Mouse (Mus musculus) heart, postnatal 36 days (tissue): ENCODE results near the gene Mctp1. TPM values are rescaled to one million over a fixed set of nuclear protein-coding genes. Genes with fewer than 3 reads are reported as not detected.
A peak's percentile ranks its signal among the peaks of the same experiment; 100 is the strongest.

ENCODE experiments used
- DNase-seq, 2 experiments: peaks; one replicate each; pipeline ENCODE4 v3.0.0; 2021 to 2022
- intact Hi-C: fragments of 180-260 bp; cut with DNase I; formaldehyde crosslinking; loops from one replicate; pipeline ENCODE4 v1.15.1; 2025
- total RNA-seq, 2 experiments: library from RNA; stranded (reverse); gene quantifications; 2 replicates each; pipeline ENCODE4 v1.2.3; 2021

Mctp1 gene
- total RNA-seq, 2 experiments from 2014 or later = 2.7 to 2.9 TPM

GRCm38 (mm10) chr13:76592908-76593307, 208.6 kb downstream of the Mctp1 start:
- DNase-seq = no peak
- intact Hi-C loops = no loop called here

GRCm38 (mm10) chr13:76597005-76597404, 212.7 kb downstream of the Mctp1 start:
- no peak for DNase-seq
- intact Hi-C loops = no loop called here

DNA sequence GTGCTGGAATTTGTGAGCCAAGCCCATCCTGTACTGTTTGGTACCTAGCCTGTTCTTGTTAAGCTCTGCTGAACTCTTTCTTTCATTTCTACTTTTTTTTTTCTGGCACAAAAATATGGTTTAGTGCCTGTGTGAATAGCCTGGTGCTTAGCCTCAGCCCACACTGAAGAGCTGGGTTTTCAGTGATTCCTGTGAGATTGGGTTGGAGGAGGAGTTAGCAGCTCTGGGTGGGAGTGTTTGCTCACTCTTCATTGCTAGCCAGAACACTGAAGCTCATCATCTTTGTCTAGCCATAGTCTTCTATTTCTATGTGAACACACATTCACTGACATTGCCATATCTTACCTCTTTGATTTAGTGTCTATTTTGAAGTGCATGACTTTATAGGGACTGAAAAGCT, 225.1 kb downstream of the Mctp1 start:
- DNase-seq = no peak
- intact Hi-C loops = no loop called here

DNA sequence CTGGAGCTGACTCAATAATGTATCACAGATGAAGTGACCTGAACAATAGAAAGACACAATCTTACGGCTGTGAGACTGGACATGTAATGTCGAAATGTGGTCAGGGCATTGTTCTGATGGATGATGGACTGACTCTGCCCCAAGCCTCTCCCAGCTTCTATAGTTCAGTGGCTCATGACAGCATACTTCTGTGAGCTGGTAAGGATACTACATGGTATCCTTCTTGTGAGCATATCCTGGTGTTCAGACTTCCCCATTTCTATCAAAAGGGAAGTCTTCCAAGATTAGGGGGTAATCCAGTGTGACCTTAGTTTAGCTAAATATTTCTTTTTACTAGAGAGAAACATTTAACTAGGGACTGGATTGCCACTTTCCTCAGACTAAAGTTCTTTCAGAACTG, 227.2 kb downstream of the Mctp1 start:
- intact Hi-C loops = no loop called here
- no peak for DNase-seq

DNA sequence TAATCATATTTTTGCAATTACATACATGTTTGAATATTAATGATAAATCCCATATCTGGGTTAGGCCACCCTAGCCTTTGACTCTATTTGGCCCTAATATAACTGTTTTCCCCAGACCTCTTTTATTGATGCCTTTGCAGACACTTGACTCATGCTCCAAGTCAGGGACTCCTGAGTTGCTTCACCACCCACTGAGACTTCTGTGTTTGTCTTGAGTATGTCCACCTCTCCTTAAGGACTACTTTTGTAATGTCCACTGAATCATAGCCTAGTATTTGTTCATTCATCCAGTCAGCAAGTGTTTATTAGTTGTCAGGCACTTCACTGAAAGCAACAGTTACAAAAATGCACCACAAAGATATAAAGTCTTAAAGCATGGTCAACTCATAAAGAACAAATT, 235.8 kb downstream of the Mctp1 start:
- intact Hi-C loops = no loop called here
- no peak for DNase-seq

GRCm38 (mm10) chr13:76620525-76620924, 236.2 kb downstream of the Mctp1 start:
- intact Hi-C loops = no loop called here
- no peak for DNase-seq

GRCm38 (mm10) chr13:76633707-76634106, 249.4 kb downstream of the Mctp1 start:
- no peak for DNase-seq
- intact Hi-C loops = no loop called here

DNA sequence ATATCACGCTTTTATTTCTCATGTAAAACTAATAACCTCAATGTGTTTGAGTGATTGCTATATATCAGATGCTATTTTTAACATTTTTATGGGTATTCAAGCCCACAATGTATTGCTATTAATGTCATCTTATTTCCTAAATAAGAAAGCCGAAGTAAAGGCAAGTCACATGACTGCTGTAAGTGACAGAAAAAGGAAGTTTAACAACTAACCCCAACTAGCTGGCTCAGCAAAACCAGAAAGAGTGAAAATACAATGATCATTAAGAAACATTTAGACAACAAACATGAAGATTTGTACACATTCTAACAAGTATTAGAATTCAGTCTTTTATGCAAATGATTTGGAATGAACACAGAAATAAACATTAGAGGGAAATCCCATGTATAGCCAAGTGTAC, 253.9 kb downstream of the Mctp1 start:
- DNase-seq = no peak
- intact Hi-C loops = no loop called here

GRCm38 (mm10) chr13:76659523-76659922, 275.2 kb downstream of the Mctp1 start:
- intact Hi-C loops = no loop called here
- DNase-seq = no peak

GRCm38 (mm10) chr13:76681286-76681685, 297.0 kb downstream of the Mctp1 start:
- intact Hi-C loops = loop anchor here (2.0 kb wide), 1 partner anchor 262 kb away; no protein-coding TSS in a partner anchor
- no peak for DNase-seq

- intact Hi-C loops = no loop called here
- no peak for DNase-seq
Observed at GRCm38 (mm10) chr13:76689349-76689748, 305.0 kb downstream of the Mctp1 start.

- DNase-seq = no peak
- intact Hi-C loops = no loop called here
Observed at GRCm38 (mm10) chr13:76690143-76690542, 305.8 kb downstream of the Mctp1 start.

DNA sequence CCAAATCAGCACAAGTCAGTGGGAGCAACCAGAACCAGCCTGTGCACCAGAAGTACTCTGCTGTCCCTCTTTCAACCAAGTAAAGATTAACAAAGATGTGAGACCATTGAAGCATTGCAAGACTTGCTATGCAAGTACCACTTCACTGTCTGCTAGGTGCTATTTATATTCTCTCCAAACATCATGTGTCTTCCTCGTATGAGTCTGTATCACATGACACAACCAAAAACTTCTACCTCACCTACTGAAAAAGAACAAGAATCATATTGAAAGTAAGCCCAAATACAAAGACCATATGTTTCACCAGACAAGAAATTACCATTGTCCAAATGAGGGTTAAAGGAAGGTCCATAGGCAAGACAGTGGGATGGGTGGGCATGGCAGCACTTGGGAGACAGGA, 306.4 kb downstream of the Mctp1 start:
- intact Hi-C loops = no loop called here
- no peak for DNase-seq

- no peak for DNase-seq
- intact Hi-C loops = no loop called here
Observed at GRCm38 (mm10) chr13:76734013-76734412, 349.7 kb downstream of the Mctp1 start.

DNA sequence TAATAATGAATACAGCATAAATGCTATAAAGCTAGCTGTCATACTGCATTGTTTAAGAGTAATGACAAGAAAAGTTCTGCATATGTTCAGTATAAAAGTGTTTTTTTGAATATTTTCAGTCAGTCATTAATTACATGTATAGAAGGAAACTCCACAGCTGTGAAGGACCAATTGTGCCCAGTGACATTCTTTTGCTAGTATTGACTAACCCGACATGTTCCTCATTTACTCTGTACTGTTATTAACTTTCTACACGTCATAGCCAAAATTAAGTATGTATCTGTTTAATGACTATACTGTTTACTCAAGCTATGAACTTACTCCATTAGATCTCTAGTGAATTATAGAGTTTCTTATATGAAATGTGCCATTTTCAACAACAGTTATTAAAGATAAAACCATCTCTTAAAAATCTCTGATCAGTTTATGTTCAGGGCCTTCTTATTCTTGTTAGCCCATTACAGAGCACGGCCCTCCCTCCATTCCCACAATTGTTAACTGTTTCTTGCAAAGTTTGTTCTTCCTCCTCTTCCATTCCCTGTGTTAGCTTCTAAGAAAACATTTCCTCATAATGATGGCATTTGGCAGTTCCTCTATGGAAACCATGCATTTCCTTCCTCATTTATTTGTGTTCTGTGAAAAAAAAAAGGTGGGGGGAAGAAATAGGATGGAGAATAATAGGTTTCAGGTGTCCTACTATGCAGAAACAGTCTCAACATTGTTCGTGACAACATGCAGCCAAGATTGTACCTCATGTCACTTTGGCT, 366.5 kb downstream of the Mctp1 start:
- no peak for DNase-seq
- intact Hi-C loops = no loop called here

DNA sequence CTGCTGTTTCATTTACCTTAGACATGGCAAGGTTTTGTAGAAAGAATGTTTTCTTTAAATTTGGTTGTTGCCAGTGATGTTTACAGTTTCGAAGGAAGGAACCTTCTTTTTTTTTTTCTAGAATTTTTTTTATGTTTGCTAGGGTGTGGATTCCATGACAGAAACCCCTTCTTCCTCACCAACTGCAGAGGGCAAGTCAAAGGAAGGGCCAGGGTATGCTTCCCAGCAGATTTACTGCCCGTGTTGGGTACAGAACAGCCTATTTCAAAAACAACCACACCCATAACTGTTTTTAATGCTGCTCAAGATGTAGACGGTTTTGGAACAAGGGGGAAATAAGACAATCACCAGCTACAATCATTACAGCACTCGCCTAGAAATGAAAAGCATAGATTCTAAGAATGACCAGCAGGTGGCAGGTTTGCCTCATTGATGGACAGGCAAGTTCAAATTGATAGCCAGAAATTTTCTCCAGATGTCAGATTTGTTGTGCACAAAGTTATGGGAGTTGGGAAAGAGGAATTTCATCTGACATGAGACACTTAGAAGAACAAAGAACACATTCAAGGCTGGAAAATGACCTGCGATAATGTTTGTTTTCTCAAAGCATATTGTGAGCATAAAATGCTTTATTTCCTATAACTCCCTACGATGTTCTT, 375.6 kb downstream of the Mctp1 start:
- DNase-seq = peak; percentile 16 to 18
- intact Hi-C loops = no loop called here

- no peak for DNase-seq
- intact Hi-C loops = no loop called here
Observed at GRCm38 (mm10) chr13:76799662-76800061, 415.3 kb downstream of the Mctp1 start.

DNA sequence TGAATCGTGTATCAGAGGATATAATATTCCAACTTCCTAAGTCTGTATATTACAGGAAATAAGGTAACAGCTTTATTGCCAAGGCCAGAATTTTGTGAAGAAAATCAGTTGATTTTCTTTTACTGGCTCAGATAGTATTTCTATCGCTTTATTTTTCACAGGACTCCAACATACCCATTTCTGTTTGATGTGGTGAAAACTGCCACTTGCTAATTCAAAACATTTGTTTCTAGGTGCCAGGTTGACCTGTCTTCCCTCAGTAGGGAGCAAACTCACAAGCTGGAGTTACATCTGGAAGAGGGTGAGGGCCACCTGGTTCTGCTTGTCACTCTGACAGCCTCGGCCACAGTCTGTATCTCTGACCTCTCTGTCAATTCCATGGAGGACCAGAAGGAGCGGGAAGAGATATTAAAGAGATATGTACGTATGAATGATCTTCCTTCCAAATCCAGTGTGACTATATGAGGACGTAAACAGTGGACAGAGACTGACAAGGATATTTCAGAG, 416.8 kb downstream of the Mctp1 start:
- intact Hi-C loops = no loop called here
- DNase-seq = no peak

GRCm38 (mm10) chr13:76802051-76802728, 417.9 kb downstream of the Mctp1 start:
- intact Hi-C loops = no loop called here
- DNase-seq = no peak

DNA sequence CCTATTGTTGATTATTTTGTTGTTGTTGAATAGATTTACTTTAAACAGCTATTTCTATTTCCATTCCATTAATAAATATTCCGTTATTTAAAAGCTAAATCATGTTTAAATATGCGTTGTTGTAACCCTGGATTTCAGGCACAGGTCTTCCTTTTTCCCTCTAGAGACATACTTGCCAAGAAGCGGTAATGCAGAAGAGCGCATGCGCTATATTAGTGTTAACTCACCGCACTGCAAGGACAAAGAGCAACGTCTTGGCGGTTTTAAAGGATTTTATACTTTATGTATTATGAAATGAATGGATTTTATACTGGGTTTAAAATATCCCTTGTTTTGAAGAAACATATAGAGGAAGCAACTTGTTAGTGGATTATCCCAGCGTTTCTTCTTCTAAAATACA, 418.6 kb downstream of the Mctp1 start:
- no peak for DNase-seq
- intact Hi-C loops = no loop called here

DNA sequence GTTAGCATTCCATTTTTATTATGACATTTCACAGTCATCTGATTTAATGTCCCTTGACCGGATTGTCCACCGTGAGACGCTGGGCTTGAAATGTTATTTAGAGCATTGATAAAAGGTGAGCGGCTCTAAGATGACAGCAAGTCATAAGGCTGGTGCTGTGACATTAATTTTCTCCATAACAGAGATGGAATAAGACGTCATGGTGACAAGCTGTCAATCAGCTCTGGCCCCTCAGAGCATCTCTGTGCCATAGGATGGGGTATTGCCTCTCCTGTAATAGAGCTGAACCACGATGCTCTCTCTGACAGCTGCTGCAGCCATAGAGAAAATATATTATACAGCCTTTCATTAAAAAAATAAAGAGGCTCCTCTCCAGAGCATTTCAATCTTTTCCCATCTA, 419.5 kb downstream of the Mctp1 start:
- no peak for DNase-seq
- intact Hi-C loops = no loop called here
